ENCODE assay signal across 11 mouse cellular contexts in genomic region chr7:71064446-71065391, GRCm38 (mm10).
DNase-seq lines count a peak whose midpoint lies in the region; ATAC-seq and TF ChIP-seq lines count a peak whose summit lies in the region.
"Had no signal": no experiment of that assay in that cellular context is flagged by ENCODE, and none has a peak within 500 bp of the region (broad histone marks: within the 10 kb centered on the region; RNA-seq: fewer than 3 reads in every experiment).

No protein-coding gene starts in this region.

- ATAC-seq in kidney, postnatal 0 days (replicated peaks; ENCODE audit: low FRiP score, low read depth) = no peak
- no peak for ATAC-seq in kidney, embryonic 14.5 days (ENCODE audit: low FRiP score, low TSS enrichment)
- ATAC-seq in hindbrain, embryonic 13.5 days (ENCODE audit: low FRiP score) = no peak
- no peak for ATAC-seq in neural tube, embryonic 11.5 days (ENCODE audit: insufficient read depth, low FRiP score, low TSS enrichment)

- peak; percentile 78 for DNase-seq in kidney, postnatal 0 days (ENCODE audit: low spot score)
- DNase-seq in embryonic facial prominence, embryonic 10.5 days (ENCODE audit: low spot score) = peak; percentile 54
- peak; percentile 14 for DNase-seq in neural tube, embryonic 11.5 days (ENCODE audit: low spot score)
- DNase-seq in thymus, adult 18-20 months = no peak
- DNase-seq in gastrocnemius, adult 2 months = no peak
- no peak for DNase-seq in adrenal gland, adult 18-20 months (ENCODE audit: low spot score in 2 of 2)
- DNase-seq: gastrocnemius, postnatal 36 days; kidney, adult 11 months had no signal

- 33% methylated on average over 14 of the region's 14 CpGs for WGBS in kidney, postnatal 0 days
- 26% methylated on average over 14 of the region's 14 CpGs for WGBS in kidney, embryonic 14.5 days
- WGBS in embryonic facial prominence, embryonic 10.5 days = 6% methylated on average over 14 of the region's 14 CpGs
- WGBS in hindbrain, embryonic 13.5 days = 11% methylated on average over 14 of the region's 14 CpGs
- WGBS in neural tube, embryonic 11.5 days = 22% methylated on average over 14 of the region's 14 CpGs

- H3K4me2 ChIP-seq in kidney, postnatal 0 days (ENCODE audit: low read length) = no peak overlapping the region
- no peak overlapping the region for H3K4me2 ChIP-seq in kidney, embryonic 14.5 days (replicated peaks; ENCODE audit: low read depth, low read length)
- peak overlapping the region; percentile 23 for H3K4me2 ChIP-seq in hindbrain, embryonic 13.5 days
- H3K4me2 ChIP-seq in neural tube, embryonic 11.5 days (ENCODE audit: low read depth) = no peak overlapping the region
- H3K4me2 ChIP-seq: embryonic facial prominence, embryonic 15.5 days had no signal

- H3K9me3 ChIP-seq in kidney, postnatal 0 days (replicated peaks; ENCODE audit: low read length) = no peaks in the 10 kb centered on the region
- H3K9me3 ChIP-seq in kidney, embryonic 14.5 days (ENCODE audit: control insufficient read depth, low read length) = no peaks in the 10 kb centered on the region
- H3K9me3 ChIP-seq in embryonic facial prominence, embryonic 10.5 days = no peaks in the 10 kb centered on the region
- no peaks in the 10 kb centered on the region for H3K9me3 ChIP-seq in hindbrain, embryonic 13.5 days
- no peaks in the 10 kb centered on the region for H3K9me3 ChIP-seq in neural tube, embryonic 11.5 days (ENCODE audit: control insufficient read depth, low read length)
- H3K9me3 ChIP-seq: embryonic facial prominence, embryonic 15.5 days had no signal

- no peaks in the 10 kb centered on the region for H3K4me1 ChIP-seq in kidney, postnatal 0 days (replicated peaks; ENCODE audit: insufficient read depth, low read length)
- no peaks in the 10 kb centered on the region for H3K4me1 ChIP-seq in kidney, embryonic 14.5 days (ENCODE audit: control insufficient read depth, insufficient read depth, low read length)
- peaks cover 20% of the 10 kb centered on the region for H3K4me1 ChIP-seq in embryonic facial prominence, embryonic 10.5 days
- peaks cover 12% of the 10 kb centered on the region; the same call in 1 of the 2 replicates for H3K4me1 ChIP-seq in hindbrain, embryonic 13.5 days (replicated peaks)
- H3K4me1 ChIP-seq in neural tube, embryonic 11.5 days (ENCODE audit: control insufficient read depth, insufficient read depth, low read length) = no peaks in the 10 kb centered on the region; the same call in 1 of the 2 replicates
- H3K4me1 ChIP-seq: embryonic facial prominence, embryonic 15.5 days had no signal

- TF ChIP-seq CTCF in kidney, postnatal 0 days (IDR thresholded peaks at IDR 0.05; ENCODE audit: low read depth) = no peak
- TF ChIP-seq CTCF in gastrocnemius, adult 2 months (IDR thresholded peaks at IDR 0.05) = no peak

- H3K4me3 ChIP-seq in kidney, postnatal 0 days (replicated peaks; ENCODE audit: low read depth, low read length) = no peak overlapping the region
- H3K4me3 ChIP-seq in kidney, embryonic 14.5 days (ENCODE audit: low read length) = no peak overlapping the region
- no peak overlapping the region for H3K4me3 ChIP-seq in embryonic facial prominence, embryonic 10.5 days
- no peak overlapping the region for H3K4me3 ChIP-seq in hindbrain, embryonic 13.5 days
- H3K4me3 ChIP-seq in neural tube, embryonic 11.5 days (ENCODE audit: low read depth, low read length) = no peak overlapping the region
- no peak overlapping the region for H3K4me3 ChIP-seq in gastrocnemius, adult 2 months
- H3K4me3 ChIP-seq: embryonic facial prominence, embryonic 15.5 days had no signal

- H3K36me3 ChIP-seq in kidney, postnatal 0 days (ENCODE audit: insufficient read depth, low read length) = no peaks in the 10 kb centered on the region
- no peaks in the 10 kb centered on the region for H3K36me3 ChIP-seq in kidney, embryonic 14.5 days (ENCODE audit: control insufficient read depth, insufficient read depth, low read length)
- no peaks in the 10 kb centered on the region for H3K36me3 ChIP-seq in embryonic facial prominence, embryonic 10.5 days (replicated peaks)
- no peaks in the 10 kb centered on the region for H3K36me3 ChIP-seq in hindbrain, embryonic 13.5 days
- no peaks in the 10 kb centered on the region for H3K36me3 ChIP-seq in neural tube, embryonic 11.5 days (ENCODE audit: control insufficient read depth, insufficient read depth, low read length)
- H3K36me3 ChIP-seq: embryonic facial prominence, embryonic 15.5 days had no signal

- H3K27me3 ChIP-seq in kidney, postnatal 0 days (ENCODE audit: insufficient read depth, low read length) = no peaks in the 10 kb centered on the region
- no peaks in the 10 kb centered on the region for H3K27me3 ChIP-seq in kidney, embryonic 14.5 days (ENCODE audit: control insufficient read depth, insufficient read depth, low read length)
- peaks cover 10% of the 10 kb centered on the region for H3K27me3 ChIP-seq in embryonic facial prominence, embryonic 10.5 days (replicated peaks; ENCODE audit: low read depth, poor library complexity, severe bottlenecking)
- no peaks in the 10 kb centered on the region for H3K27me3 ChIP-seq in hindbrain, embryonic 13.5 days
- H3K27me3 ChIP-seq in neural tube, embryonic 11.5 days (ENCODE audit: control insufficient read depth, insufficient read depth, low read length) = no peaks in the 10 kb centered on the region
- H3K27me3 ChIP-seq: embryonic facial prominence, embryonic 15.5 days had no signal

- H3K27ac ChIP-seq in kidney, postnatal 0 days = no peak overlapping the region
- no peak overlapping the region; the same call in 1 of the 2 replicates for H3K27ac ChIP-seq in kidney, embryonic 14.5 days (ENCODE audit: low read depth, low read length)
- no peak overlapping the region; the same call in 1 of the 2 replicates for H3K27ac ChIP-seq in embryonic facial prominence, embryonic 10.5 days (replicated peaks)
- no peak overlapping the region for H3K27ac ChIP-seq in hindbrain, embryonic 13.5 days
- H3K27ac ChIP-seq in neural tube, embryonic 11.5 days (ENCODE audit: low read depth, low read length) = no peak overlapping the region
- H3K27ac ChIP-seq in gastrocnemius, adult 2 months = no peak overlapping the region
- H3K27ac ChIP-seq: embryonic facial prominence, embryonic 15.5 days had no signal

- intact Hi-C loops in gastrocnemius, adult 2 months (cut with DNase I) = no loop called here

- no peak overlapping the region for H3K9ac ChIP-seq in kidney, postnatal 0 days (ENCODE audit: low read depth, low read length)
- H3K9ac ChIP-seq in kidney, embryonic 14.5 days (ENCODE audit: low read depth, low read length) = no peak overlapping the region
- H3K9ac ChIP-seq in hindbrain, embryonic 13.5 days = no peak overlapping the region
- no peak overlapping the region for H3K9ac ChIP-seq in neural tube, embryonic 11.5 days (ENCODE audit: low read length)
- H3K9ac ChIP-seq: embryonic facial prominence, embryonic 15.5 days had no signal

Comparison
In these comparisons a context has a peak if more than half of its experiments do, and no peak if none do; other contexts are left out.
1. DNase-seq: peak in kidney, postnatal 0 days (single experiment), embryonic facial prominence, embryonic 10.5 days (single experiment) and neural tube, embryonic 11.5 days (single experiment); none in thymus, adult 18-20 months (0 of 2), gastrocnemius, adult 2 months (single experiment) and adrenal gland, adult 18-20 months (0 of 2).